Mouse (Mus musculus) kidney, embryonic 16.5 days (tissue): ENCODE data around the gene Abhd15. TPM values are rescaled to one million over a fixed set of nuclear protein-coding genes. Genes with fewer than 3 reads are reported as not detected.

ENCODE experiments used
- ATAC-seq: fragments of 200-750 bp; cut with Nextera tagmentation; 2 replicates; pipeline ENCODE4 v1.8.0; 2017; ENCODE audit warnings: moderate TSS enrichment; ENCODE audit not compliant: low FRiP score, low TSS enrichment
- H3K27ac ChIP-seq: fragments of 300-500 bp; sonication (generic); 2 replicates; pipeline ENCODE4 v1.5.1; 2014; ENCODE audit warnings: low read length
- H3K27me3 ChIP-seq: fragments of 300-500 bp; sonication (generic); 2 replicates; pipeline ENCODE4 v1.6.1; 2014; ENCODE audit warnings: low read length, control low read depth, mixed read lengths; ENCODE audit not compliant: insufficient read depth
- H3K36me3 ChIP-seq: fragments of 300-500 bp; sonication (generic); 2 replicates; pipeline ENCODE4 v1.6.1; 2014; ENCODE audit warnings: low read length, control low read depth, mixed read lengths; ENCODE audit not compliant: insufficient read depth
- H3K4me1 ChIP-seq: fragments of 300-500 bp; sonication (generic); 2 replicates; pipeline ENCODE4 v1.6.1; 2014; ENCODE audit warnings: low read length, control low read depth, mixed read lengths; ENCODE audit not compliant: insufficient read depth
- H3K4me2 ChIP-seq: fragments of 300-500 bp; sonication (generic); replicated peaks from 2 replicates; pipeline ENCODE4 v1.6.1; 2014; ENCODE audit warnings: low read depth, low read length
- H3K4me3 ChIP-seq: fragments of 300-500 bp; sonication (generic); 2 replicates; pipeline ENCODE4 v1.5.1; 2014; ENCODE audit warnings: mild to moderate bottlenecking, low read length
- H3K9ac ChIP-seq: fragments of 300-500 bp; sonication (generic); replicated peaks from 2 replicates; pipeline ENCODE4 v1.6.1; 2014; ENCODE audit warnings: low read length
- H3K9me3 ChIP-seq: fragments of 300-500 bp; sonication (generic); 2 replicates; pipeline ENCODE4 v1.6.1; 2016; ENCODE audit warnings: low read length, control low read depth
- WGBS: fragments of 180-500 bp; shearing (Covaris S2); extraction: QIAGEN DNeasy Blood & Tissue Kit; methylation state at CpG from one replicate; pipeline ENCODE4 v1.1.7; 2014; 5-methylcytosine and 5-hydroxymethylcytosine counted together
- polyA plus RNA-seq: library from polyadenylated mRNA; unstranded; fragments of >200 nt; fragmentation: Nextera tagmentation; extraction: Ambion mirVana; gene quantifications from 2 replicates; pipeline ENCODE4 v1.2.1, GENCODE M21; 2015

Abhd15 gene
- polyA plus RNA-seq, 1 experiment from 2014 or later: 2.0 TPM

DNA sequence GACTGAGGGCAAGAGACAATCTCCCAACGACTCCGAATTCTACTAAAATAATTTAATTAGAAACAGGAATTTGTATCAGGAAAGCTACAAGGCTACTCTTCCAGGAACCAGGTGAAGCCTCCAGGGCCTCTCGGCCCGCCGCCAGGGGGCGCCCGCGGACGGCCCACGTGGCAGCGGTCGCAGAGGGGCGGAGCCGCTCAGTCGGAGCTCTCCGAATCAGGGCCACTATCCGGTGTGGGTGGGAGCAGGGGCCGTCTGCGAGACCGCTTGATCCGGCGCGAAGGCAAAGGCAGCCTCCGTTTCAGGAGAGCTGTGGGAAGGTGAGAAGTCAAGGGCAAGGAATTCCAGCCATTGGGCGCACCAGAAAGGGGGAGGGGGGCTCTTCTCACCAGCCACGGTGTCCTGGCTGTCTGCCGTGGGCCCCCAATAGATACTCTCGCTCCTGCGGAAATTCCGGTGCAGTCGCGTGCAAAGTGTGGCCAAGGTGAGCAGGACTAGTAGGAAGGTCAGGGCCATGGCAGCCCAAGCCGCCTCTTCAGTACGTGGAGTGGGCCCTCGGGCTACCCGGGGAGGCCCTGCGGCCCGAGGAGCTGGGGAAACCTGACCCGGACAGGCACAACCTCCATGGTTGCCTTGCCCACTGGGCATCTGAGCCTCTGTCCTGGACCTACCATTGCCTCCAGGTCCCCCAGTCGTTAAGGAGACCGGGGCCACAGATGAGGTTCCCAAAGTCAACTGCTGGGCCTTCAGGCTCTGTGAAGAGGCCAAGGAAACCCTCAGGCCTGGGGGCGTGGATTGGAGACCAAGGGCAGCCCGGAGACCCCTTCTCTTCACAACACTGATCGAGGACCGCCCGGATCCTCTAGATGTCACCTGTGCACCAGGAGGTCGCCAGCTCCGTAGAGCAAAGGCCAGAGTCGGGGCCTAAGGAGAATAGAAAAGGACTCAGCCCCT lies 6.6 kb upstream of the Abhd15 start:
- peaks cover 24% of the 10 kb centered on the region for H3K4me1 ChIP-seq
- peak overlapping the region; percentile 45 for H3K4me3 ChIP-seq
- H3K27ac ChIP-seq: peak overlapping the region; percentile 44; the same call in 1 of the 2 replicates
- no peaks in the 10 kb centered on the region for H3K9me3 ChIP-seq
- peak; percentile 60 for ATAC-seq
- H3K36me3 ChIP-seq: peaks cover 36% of the 10 kb centered on the region
- peak overlapping the region; percentile 67 for H3K9ac ChIP-seq
- peak overlapping the region; percentile 84 for H3K4me2 ChIP-seq
- WGBS: 15% methylated on average over 49 of the region's 49 CpGs
- H3K27me3 ChIP-seq: no peaks in the 10 kb centered on the region

DNA sequence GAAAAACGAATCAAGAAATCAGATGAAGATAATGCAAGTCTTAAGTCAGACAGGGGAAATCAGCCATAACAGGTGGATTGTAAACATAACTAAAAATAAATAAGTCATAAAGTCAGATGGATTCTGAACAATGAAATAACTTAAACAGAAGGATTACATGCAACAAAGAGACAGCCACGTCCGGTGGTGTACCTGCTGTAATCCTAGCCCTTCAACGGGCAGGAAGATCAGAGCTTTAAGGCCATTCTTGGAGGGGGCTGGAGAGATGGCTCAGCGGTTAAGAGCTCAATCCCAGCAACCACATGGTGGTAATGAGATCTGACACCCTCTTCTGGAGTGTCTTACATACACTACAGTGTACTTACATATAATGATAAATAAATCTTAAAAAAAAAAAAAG lies 3.6 kb upstream of the Abhd15 start:
- ATAC-seq: no peak
- H3K4me3 ChIP-seq: no peak overlapping the region
- WGBS: 61% methylated on average over 5 of the region's 5 CpGs
- H3K4me2 ChIP-seq: no peak overlapping the region
- H3K36me3 ChIP-seq: peaks cover 9% of the 10 kb centered on the region; the same call in 1 of the 2 replicates
- no peak overlapping the region for H3K27ac ChIP-seq
- H3K4me1 ChIP-seq: peaks cover 51% of the 10 kb centered on the region
- H3K9me3 ChIP-seq: no peaks in the 10 kb centered on the region
- peaks cover 15% of the 10 kb centered on the region; the same call in 1 of the 2 replicates for H3K27me3 ChIP-seq
- no peak overlapping the region for H3K9ac ChIP-seq

DNA sequence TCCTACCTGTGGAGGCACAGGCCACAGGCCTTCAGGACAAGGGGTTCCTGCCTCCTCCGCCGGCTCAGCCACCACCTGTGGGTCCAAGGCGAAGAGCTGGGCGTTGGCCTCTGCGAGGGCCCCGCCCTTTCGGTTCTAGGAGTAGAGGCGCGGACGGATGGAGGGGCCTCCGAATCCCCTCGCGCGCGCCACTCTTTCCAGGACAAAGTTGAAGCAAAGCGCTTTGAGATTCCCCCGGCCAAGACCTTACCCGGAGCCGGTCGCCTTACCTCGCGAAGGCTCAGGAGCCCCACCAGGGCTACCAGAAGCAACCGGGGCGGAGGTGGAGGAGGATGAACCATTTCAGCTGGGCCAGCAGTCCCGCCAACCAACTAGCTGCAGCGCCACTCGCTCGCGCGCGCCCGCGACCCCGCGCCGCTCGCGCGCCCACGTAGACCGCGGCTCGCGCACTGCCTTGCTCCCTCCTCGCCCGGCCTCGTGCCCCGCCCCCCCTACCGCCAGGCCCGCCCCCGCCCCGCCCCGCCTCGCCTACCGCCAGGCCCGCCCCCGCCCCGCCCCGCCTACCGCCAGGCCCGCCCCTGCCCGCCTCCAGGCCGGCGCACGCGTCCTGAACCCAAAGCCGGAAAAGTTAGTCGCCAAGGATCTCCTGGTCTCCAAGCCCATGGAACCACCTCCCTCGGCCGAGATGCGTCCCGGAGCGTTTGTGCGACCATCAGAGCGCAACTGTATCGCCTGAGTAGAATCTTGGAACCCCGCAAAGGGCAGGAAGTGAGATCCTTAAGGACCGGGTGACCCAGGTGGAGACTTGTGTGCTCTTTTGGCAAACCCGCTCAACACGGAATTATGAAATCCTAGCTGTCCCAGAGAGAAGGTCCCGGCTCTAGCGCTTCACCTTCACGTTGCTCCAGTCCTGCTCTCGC lies 1.8 kb upstream of the Abhd15 start:
- ATAC-seq: peak; percentile 65
- Histone ChIP-seq H3K4me1 (peaks cover 51% of the 10 kb centered on the region), H3K27ac (peak overlapping the region; percentile 79), H3K4me3 (peak overlapping the region; percentile 76), H3K4me2 (peak overlapping the region; percentile 86), H3K36me3 (no peaks in the 10 kb centered on the region), H3K27me3 (peaks cover 19% of the 10 kb centered on the region), H3K9ac (peak overlapping the region; percentile 84), H3K9me3 (no peaks in the 10 kb centered on the region)
- WGBS: under 1% methylated on average over 72 of the region's 84 CpGs

DNA sequence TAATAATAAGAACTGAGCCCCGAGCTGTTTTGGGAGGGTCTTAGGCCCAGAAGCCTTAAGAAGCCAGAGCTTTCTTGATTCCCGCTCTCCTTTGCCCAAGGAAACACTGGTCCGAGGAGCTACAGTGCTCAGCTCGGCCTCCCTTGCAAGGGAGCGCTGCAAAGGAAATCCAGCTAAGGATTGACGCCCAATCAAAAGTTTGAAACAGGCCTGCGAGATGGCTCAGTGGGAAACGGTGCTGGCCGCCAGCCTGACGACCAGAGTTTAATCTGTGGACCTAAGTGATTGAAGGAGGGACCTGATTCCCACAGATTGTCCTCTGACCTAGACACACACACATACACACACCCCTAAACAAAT lies 1.1 kb upstream of the Abhd15 start:
- no peak for ATAC-seq
- Histone ChIP-seq H3K27ac (peak overlapping the region; percentile 37; the same call in 1 of the 2 replicates), H3K4me1 (peaks cover 44% of the 10 kb centered on the region)

DNA sequence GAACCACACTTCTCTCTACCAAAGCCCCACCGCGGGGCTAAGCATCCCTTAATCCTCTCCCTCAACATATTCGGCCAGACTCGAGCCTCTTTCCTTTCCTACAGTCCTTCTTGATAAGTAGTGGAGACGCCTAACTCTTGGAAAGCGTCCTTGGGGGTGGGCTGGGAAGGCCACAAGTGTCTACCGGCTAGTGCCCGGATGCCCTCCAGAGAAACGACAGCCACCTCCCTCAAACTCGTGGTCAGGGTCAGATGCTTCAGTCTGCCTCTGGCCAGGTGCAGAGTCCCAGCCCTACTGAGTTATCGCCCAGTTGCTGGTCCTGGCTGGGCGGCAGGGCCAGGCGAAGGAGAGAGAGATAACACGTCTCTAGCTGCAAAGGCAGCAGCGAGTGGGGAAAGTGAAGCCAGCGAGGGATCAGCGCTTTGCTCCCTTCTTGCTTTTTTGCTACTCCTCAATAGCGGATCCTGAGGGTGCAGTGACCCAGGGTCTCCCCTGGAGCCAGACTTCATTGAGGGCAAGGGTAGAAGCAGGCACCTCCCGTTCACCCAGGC lies 565 bp upstream of the Abhd15 start:
- peaks cover 19% of the 10 kb centered on the region for H3K27me3 ChIP-seq
- H3K27ac ChIP-seq: no peak overlapping the region
- ATAC-seq: no peak
- H3K4me1 ChIP-seq: peaks cover 42% of the 10 kb centered on the region
- H3K4me3 ChIP-seq: peak overlapping the region; percentile 76
- peak overlapping the region; percentile 69 for H3K9ac ChIP-seq
- peak overlapping the region; percentile 97 for H3K4me2 ChIP-seq
- no peaks in the 10 kb centered on the region for H3K9me3 ChIP-seq
- 9% methylated on average over 18 of the region's 19 CpGs for WGBS
- no peaks in the 10 kb centered on the region for H3K36me3 ChIP-seq

More for the DNA sequence above, 1.1 kb upstream of the Abhd15 start:
- Histone ChIP-seq H3K9ac (peak overlapping the region; percentile 69), H3K4me2 (peak overlapping the region; percentile 86), H3K9me3 (no peaks in the 10 kb centered on the region), H3K36me3 (no peaks in the 10 kb centered on the region), H3K27me3 (peaks cover 19% of the 10 kb centered on the region), H3K4me3 (peak overlapping the region; percentile 76)
- WGBS: 10% methylated on average over 10 of the region's 10 CpGs

DNA sequence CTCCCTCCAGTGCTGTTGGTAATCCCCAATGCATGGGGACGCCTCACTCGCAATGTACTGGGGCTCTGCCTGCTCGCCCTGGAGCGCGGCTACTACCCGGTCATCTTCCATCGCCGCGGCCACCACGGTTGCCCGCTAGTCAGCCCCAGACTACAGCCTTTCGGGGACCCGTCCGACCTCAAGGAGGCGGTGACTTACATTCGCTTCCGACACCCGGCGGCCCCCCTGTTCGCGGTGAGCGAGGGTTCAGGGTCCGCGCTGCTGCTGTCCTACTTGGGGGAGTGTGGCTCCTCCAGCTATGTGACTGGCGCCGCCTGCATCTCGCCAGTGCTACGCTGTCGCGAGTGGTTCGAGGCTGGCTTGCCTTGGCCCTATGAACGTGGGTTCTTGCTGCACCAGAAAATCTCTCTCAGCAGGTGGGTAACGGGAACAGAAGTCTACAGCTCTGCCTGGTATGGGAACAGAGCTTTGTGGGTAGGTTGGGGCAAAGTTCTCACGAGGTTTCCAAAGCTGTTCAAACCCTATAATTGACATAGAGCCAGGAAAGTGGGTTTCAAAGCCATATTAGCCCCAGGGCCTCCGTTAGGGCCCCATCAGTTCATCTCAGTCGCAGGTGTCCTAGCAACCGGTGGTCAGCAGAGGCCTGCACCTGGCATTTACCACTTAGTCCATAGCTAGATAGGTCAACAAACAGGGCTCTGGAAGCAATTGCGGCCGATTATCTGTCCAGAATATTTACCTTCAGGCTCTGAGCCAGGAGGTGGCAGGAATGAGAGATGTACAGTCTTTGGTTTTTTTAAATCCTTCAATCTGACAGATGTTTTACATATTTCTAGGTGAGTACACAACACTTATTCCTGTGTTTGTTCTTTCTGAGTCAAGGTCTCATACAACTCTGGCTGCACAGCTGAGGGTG lies 974 bp downstream of the Abhd15 start, which contains the start of gene Trp53i13:
Gene Trp53i13, minus strand, starts transcription at position 344 of the 916 bp plus-strand sequence.
- Histone ChIP-seq H3K27me3 (peaks cover 19% of the 10 kb centered on the region), H3K36me3 (no peaks in the 10 kb centered on the region), H3K4me2 (peak within 1 kb of the TSS; percentile 97), H3K4me1 (peaks cover 36% of the 10 kb centered on the region), H3K4me3 (peak within 1 kb of the TSS; percentile 76), H3K27ac (no peak within 1 kb of the TSS), H3K9ac (peak within 1 kb of the TSS; percentile 69), H3K9me3 (no peaks in the 10 kb centered on the region)
- peak; percentile 3; the same call in 1 of the 2 replicates for ATAC-seq
- WGBS: 10% methylated on average over 39 of the region's 39 CpGs

DNA sequence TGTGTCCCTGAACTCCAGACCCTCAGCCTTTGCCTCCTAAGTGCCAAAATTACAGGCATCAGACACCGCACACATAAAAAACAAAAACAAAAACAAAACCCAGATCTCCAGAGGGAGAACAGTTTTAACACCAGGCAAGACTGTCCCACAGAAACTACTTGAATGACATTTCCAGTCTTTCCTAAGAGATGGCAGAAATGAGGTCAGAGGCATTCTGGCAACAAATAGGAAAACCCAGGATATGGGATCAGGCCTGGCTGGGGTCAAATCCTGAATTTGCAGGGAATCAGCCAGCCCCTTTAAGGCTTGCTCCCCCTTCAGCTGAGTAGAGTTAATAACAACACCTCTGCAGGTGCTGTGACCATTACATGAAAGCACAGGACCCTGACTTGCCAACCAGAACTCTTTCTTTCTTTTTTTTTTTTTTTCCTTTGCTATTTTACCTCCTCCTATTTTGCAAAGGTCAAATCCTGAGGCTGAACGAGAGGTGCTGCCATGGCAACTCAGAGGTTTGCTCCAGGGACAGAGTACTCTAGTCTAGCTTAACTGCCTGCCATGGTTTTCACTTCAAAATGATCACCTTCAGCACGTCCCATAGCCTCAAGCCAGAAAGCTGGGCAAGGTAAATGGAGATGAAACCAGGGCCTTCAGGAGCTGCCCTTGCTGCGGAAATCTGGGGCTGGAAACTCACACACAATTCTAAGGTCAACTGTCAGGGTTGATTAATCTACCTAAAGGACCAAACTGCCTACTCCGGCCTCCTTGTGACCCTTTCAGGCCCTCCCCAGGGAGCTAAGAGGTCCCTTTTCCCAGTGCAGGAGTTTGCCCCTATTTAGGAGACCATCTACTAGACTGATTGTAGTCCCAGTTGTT lies 1.9 kb downstream of the Abhd15 start:
- Histone ChIP-seq H3K9me3 (no peaks in the 10 kb centered on the region), H3K4me2 (no peak overlapping the region), H3K9ac (no peak overlapping the region), H3K36me3 (no peaks in the 10 kb centered on the region), H3K27ac (no peak overlapping the region), H3K27me3 (peaks cover 19% of the 10 kb centered on the region), H3K4me3 (no peak overlapping the region), H3K4me1 (peaks cover 35% of the 10 kb centered on the region)
- no peak for ATAC-seq
- WGBS: 54% methylated on average over 5 of the region's 5 CpGs

DNA sequence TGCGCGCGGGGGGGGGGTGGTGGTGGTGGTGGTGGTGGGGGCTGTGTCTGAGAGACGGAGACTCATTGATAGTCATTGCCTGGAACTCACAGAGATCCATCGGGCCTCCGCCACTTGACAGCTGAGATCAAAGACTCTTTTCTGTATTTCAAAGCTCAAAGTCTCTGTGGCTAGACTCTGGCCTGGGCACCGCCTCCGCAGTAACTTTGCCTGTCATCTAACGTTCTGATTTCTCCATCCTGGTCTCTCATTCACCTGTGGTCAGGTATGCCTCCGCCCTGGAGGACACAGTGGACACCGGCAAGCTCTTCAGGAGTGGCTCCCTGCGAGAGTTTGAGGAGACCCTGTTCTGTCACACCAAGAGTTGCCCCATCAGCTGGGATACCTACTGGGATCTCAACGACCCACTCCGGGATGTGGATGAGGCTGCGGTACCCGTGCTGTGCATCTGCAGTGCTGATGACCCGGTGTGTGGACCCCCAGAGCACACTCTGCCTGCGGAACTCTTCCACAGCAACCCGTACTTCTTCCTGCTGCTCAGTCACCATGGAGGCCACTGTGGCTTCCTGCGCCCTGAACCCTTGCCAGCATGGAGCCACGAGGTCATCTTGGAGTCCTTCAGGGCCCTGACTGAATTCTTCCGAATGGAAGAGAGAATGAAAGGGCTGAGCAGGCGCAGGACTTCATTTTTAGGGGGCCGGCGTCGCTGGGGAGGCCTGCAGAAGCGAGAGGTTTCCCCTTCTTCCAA lies 3.3 kb downstream of the Abhd15 start:
- no peaks in the 10 kb centered on the region for H3K9me3 ChIP-seq
- H3K4me3 ChIP-seq: no peak overlapping the region
- H3K27ac ChIP-seq: no peak overlapping the region
- no peak overlapping the region for H3K4me2 ChIP-seq
- no peak overlapping the region for H3K9ac ChIP-seq
- ATAC-seq: no peak
- 83% methylated on average over 27 of the region's 27 CpGs for WGBS
- peaks cover 19% of the 10 kb centered on the region for H3K27me3 ChIP-seq
- H3K36me3 ChIP-seq: no peaks in the 10 kb centered on the region
- H3K4me1 ChIP-seq: peaks cover 27% of the 10 kb centered on the region
